Mouse (Mus musculus) retina, adult 2 months (tissue): ENCODE data around the gene Nog.

Experiments used
- DNase-seq: peaks from one replicate; pipeline ENCODE4 v3.0.0-alpha.2; 2012; ENCODE audit warnings: low read depth, low spot score

The Nog gene

GRCm38 (mm10) chr11:89267520-89267919 lies 34.6 kb downstream of the Nog start:
- DNase-seq = no peak

- DNase-seq = no peak
Measured at GRCm38 (mm10) chr11:89265080-89265479, 37.1 kb downstream of the Nog start.

DNA sequence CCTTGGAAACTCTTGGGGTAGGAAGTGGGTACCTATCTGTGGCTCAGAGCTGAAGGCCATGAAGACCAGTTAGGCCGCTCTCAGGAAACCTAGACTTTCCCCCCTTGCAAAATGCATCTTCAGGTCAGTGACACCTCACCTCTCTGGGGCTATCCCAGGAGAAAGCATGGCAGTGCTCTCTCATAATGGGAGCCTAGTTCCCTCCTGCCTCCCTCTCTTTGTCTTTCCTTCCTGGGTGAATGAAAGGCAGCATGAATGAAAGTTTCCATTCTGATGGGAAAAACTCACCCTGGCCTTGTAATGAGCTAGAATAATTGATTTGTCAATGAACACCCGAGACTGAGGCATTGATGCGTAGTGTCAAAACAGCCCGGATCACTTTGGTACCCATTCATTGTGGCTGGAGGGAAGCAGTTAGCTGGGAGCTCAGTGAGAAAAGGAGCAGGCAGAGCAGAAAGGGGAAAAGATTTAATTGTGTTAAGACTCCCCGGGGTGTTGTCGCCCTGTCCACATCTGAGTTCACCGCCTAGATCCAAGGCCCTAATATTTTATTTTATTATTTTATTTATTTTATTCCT lies 42.7 kb downstream of the Nog start:
- no peak for DNase-seq

DNA sequence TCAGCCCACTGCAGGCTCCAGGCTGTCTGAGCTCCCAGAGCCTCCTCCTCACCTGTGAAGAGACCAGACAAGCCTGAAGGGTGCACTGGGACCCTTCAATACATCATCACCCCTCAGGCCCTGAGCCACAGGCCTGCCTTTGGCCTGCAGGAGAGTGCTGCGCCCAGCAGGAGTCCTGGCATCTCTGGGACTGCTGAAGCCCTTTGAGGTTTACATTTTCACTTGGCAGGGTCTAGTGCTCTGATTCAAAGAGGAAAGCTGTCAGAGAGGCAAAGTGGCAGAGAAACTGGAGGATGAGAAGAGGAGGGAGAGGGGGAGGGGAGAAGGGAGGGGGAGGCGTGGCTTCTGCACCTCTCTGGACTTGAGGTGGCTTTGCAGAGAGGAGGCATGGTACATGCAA lies 44.2 kb downstream of the Nog start:
- DNase-seq = no peak

- DNase-seq = no peak
Measured at GRCm38 (mm10) chr11:89253973-89254372, 48.2 kb downstream of the Nog start.
